Mouse (Mus musculus) neural tube, embryonic 11.5 days (tissue): ENCODE data around the gene Cacna1s. TPM values are rescaled to one million over a fixed set of nuclear protein-coding genes. Genes with fewer than 3 reads are reported as not detected.
A peak's percentile ranks its signal among the peaks of the same experiment; 100 is the strongest.

Experiments used
- ATAC-seq: fragments of 200-750 bp; cut with Nextera tagmentation; 2 replicates; pipeline ENCODE4 v1.8.0; 2017; ENCODE audit warnings: moderate number of reproducible peaks, mild to moderate bottlenecking, moderate TSS enrichment, moderate library complexity; ENCODE audit not compliant: insufficient read depth, low FRiP score, low TSS enrichment
- DNase-seq: peaks from one replicate; pipeline ENCODE4 v3.0.0-alpha.2; 2015; ENCODE audit warnings: low spot score
- H3K27ac ChIP-seq: fragments of 300-500 bp; sonication (generic); 2 replicates; pipeline ENCODE4 v1.5.1; 2014; ENCODE audit warnings: low read depth, mild to moderate bottlenecking, low read length
- H3K27me3 ChIP-seq: fragments of 300-500 bp; sonication (generic); 2 replicates; pipeline ENCODE4 v1.6.1; 2014; ENCODE audit warnings: mild to moderate bottlenecking, low read length, mixed read lengths; ENCODE audit not compliant: control insufficient read depth, insufficient read depth
- H3K36me3 ChIP-seq: fragments of 300-500 bp; sonication (generic); 2 replicates; pipeline ENCODE4 v1.6.1; 2014; ENCODE audit warnings: mild to moderate bottlenecking, low read length, moderate library complexity, mixed read lengths; ENCODE audit not compliant: control insufficient read depth, insufficient read depth
- H3K4me1 ChIP-seq: fragments of 300-500 bp; sonication (generic); 2 replicates; pipeline ENCODE4 v1.6.1; 2014; ENCODE audit warnings: low read length, mixed read lengths; ENCODE audit not compliant: control insufficient read depth, insufficient read depth
- H3K4me2 ChIP-seq: fragments of 300-500 bp; sonication (generic); 2 replicates; pipeline ENCODE4 v1.6.1; 2014; ENCODE audit warnings: low read depth, mild to moderate bottlenecking, moderate library complexity
- H3K4me3 ChIP-seq: fragments of 300-500 bp; sonication (generic); 2 replicates; pipeline ENCODE4 v1.5.1; 2014; ENCODE audit warnings: low read depth, low read length
- H3K9ac ChIP-seq: fragments of 300-500 bp; sonication (generic); 2 replicates; pipeline ENCODE4 v1.6.1; 2014; ENCODE audit warnings: mild to moderate bottlenecking, low read length
- H3K9me3 ChIP-seq: fragments of 300-500 bp; sonication (generic); 2 replicates; pipeline ENCODE4 v1.6.1; 2016; ENCODE audit warnings: low read length; ENCODE audit not compliant: control insufficient read depth
- WGBS: fragments of 180-500 bp; shearing (Covaris S2); extraction: QIAGEN DNeasy Blood & Tissue Kit; methylation state at CpG from one replicate; pipeline ENCODE4 v1.1.7; 2014; 5-methylcytosine and 5-hydroxymethylcytosine counted together
- polyA plus RNA-seq: library from polyadenylated mRNA; unstranded; fragments of >200 nt; fragmentation: Nextera tagmentation; extraction: Ambion mirVana; gene quantifications from 2 replicates; pipeline ENCODE4 v1.2.1, GENCODE M21; 2014

Cacna1s gene
- polyA plus RNA-seq, 1 experiment from 2014 or later: 0.73 TPM

DNA sequence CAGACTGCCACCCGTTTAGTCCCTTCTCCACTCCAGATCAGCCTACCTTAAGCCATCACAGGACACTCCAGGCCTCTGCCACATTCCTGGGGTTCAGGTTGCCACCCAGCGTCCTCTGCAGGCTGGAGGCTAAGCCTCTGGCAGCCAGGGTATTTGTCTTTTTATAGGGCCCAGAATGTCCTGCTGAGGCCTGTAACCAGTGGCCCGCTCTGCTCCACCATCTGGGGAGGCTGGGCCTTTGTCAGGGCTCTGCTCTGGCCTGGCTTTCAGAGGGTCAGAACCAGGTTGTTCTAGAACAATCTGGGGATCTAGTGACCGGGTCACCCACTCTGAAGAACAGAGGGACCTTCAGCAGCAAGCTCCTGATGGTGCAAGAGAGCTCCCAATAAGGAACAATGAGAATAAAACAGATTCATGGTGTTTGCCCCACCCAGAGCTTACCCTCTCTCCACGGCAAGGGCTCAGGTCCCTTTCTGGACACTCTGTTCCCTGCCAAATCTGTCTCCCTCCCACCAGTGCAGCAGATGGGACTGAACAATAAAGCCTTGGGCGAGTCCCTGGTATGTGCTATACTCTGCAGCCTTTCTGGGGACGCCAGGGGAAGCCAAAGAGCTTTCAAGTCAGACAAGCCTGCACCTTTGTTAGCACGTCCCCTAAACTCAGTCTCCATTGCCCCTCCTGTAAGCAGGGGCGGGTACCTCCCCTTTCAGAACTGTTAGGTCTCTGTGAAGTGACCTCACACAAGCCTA, 8.7 kb downstream of the Cacna1s start:
- no peaks in the 10 kb centered on the region for H3K9me3 ChIP-seq
- WGBS: 50% methylated on average over 9 of the region's 9 CpGs
- no peaks in the 10 kb centered on the region for H3K36me3 ChIP-seq
- no peak overlapping the region for H3K4me2 ChIP-seq
- H3K4me1 ChIP-seq: no peaks in the 10 kb centered on the region
- ATAC-seq: no peak
- DNase-seq: no peak
- no peak overlapping the region for H3K27ac ChIP-seq
- H3K4me3 ChIP-seq: no peak overlapping the region
- H3K9ac ChIP-seq: no peak overlapping the region
- no peaks in the 10 kb centered on the region for H3K27me3 ChIP-seq

DNA sequence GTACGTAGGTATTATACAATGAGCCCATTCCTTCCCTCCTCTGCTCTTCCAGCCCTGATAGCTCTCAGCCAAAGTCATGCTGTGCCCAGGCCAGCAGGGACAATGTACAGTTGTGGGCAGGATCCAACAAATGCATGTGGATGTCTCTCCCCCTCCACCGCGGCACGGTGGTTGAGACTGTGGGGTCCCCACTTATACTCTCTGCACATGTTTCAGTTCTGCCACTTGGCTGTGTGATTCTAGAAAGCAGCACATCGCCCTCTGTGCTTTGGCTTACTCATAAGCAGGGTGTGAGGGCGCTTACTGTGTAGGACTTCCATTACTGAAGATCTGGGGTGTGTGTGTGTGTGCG, 9.2 kb downstream of the Cacna1s start:
- Histone ChIP-seq H3K9me3 (no peaks in the 10 kb centered on the region), H3K4me2 (no peak overlapping the region), H3K36me3 (no peaks in the 10 kb centered on the region), H3K27me3 (no peaks in the 10 kb centered on the region), H3K27ac (no peak overlapping the region), H3K4me1 (no peaks in the 10 kb centered on the region), H3K9ac (no peak overlapping the region), H3K4me3 (no peak overlapping the region)
- ATAC-seq: no peak
- WGBS: 84% methylated on average over 7 of the region's 7 CpGs
- no peak for DNase-seq

DNA sequence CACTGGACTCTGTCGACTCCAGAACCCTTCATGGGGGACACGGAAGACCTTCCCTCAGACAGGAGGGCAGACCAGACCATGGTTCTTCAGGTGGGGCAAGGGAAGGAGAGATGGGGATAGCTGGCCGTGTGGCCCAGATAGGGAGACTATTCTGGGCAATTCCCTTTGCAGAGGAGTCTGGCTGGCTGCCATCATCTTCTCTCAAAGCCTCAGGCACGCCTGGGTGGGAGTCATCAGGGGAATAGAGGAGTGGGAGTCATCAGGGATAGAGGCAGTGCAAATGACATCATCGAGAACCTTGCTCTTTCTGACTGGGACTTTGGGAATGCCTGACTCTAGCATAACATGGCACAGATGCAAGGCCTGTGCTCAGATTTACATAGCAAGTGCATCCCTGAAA, 11.4 kb downstream of the Cacna1s start:
- no peaks in the 10 kb centered on the region for H3K27me3 ChIP-seq
- no peaks in the 10 kb centered on the region for H3K9me3 ChIP-seq
- no peak overlapping the region for H3K9ac ChIP-seq
- ATAC-seq (no peak), DNase-seq (no peak)
- H3K4me2 ChIP-seq: no peak overlapping the region
- H3K36me3 ChIP-seq: no peaks in the 10 kb centered on the region
- no peak overlapping the region for H3K4me3 ChIP-seq
- 86% methylated on average over 5 of the region's 5 CpGs for WGBS
- H3K27ac ChIP-seq: no peak overlapping the region
- H3K4me1 ChIP-seq: no peaks in the 10 kb centered on the region

DNA sequence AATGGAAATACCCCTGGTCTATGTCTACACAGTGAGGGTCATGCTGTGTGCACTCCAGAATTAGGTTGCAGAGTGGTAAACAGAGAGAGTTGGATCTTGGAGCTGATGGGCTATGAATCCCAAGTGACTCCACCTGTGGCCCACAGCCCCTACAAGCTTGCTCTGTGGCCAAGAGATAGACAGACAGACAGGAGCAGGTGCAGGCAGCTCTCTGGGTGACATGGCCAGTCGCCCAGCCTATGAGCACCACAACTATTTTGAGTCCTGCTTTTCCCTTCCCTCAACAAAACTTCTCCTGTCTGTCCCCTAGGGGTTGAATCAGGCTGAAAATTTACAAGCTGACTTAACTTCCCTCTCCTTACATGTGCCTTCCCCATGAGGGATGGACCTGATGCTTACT, 14.1 kb downstream of the Cacna1s start:
- ATAC-seq (no peak), DNase-seq (no peak)
- no peak overlapping the region for H3K4me3 ChIP-seq
- no peak overlapping the region for H3K27ac ChIP-seq
- no peaks in the 10 kb centered on the region for H3K4me1 ChIP-seq
- 58% methylated on average over 1 of the region's 1 CpGs for WGBS
- no peaks in the 10 kb centered on the region for H3K27me3 ChIP-seq
- H3K9me3 ChIP-seq: no peaks in the 10 kb centered on the region
- no peak overlapping the region for H3K9ac ChIP-seq
- H3K4me2 ChIP-seq: no peak overlapping the region
- H3K36me3 ChIP-seq: no peaks in the 10 kb centered on the region

DNA sequence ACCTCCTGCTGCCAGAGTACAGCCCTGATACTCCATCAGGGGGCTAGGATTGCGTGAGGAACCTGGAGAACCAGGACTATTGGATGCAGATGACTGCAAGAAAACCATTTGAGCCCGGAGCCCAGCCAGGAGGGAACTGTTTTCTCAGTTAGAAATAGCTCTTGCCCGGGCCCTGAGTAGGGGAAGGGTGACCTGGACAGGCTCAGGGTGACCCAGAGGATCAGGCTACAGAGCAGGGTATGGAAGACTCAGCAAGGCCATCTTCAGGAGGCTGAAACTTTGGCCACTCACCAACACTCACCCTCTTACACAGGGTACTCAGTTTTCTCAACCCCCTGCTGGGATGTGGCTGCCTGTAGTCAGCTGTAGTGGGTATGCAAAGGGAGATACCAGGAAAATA, 15.0 kb downstream of the Cacna1s start:
- Histone ChIP-seq H3K27ac (no peak overlapping the region), H3K27me3 (no peaks in the 10 kb centered on the region), H3K4me1 (no peaks in the 10 kb centered on the region), H3K9me3 (no peaks in the 10 kb centered on the region), H3K4me3 (no peak overlapping the region), H3K4me2 (no peak overlapping the region), H3K9ac (no peak overlapping the region), H3K36me3 (no peaks in the 10 kb centered on the region)
- no peak for ATAC-seq
- no peak for DNase-seq
- WGBS: 72% methylated on average over 3 of the region's 3 CpGs

DNA sequence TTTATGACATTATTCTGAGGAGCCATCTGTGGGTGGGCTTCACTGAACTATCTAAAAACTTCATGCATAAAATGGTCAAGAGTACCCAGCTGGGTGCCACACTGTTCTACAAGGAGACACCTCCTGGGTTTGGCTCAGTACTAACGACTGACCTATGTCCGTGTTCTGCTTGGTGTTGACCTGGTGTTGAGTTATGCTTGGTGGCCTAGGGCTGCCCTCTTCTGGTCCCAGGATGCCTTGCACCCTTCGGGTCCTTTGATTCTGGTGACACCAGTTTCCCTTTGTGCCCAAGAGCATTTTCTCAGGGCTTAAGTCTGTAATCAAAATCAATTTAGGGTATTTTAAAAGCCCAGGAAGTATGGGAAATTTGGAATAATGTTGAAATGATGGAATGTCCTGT, 23.5 kb downstream of the Cacna1s start:
- ATAC-seq (no peak), DNase-seq (peak; percentile 49)
- H3K36me3 ChIP-seq: no peaks in the 10 kb centered on the region
- no peak overlapping the region for H3K27ac ChIP-seq
- H3K4me2 ChIP-seq: no peak overlapping the region
- H3K27me3 ChIP-seq: no peaks in the 10 kb centered on the region
- 2% methylated on average over 3 of the region's 3 CpGs for WGBS
- H3K4me3 ChIP-seq: no peak overlapping the region
- H3K4me1 ChIP-seq: no peaks in the 10 kb centered on the region
- H3K9me3 ChIP-seq: no peaks in the 10 kb centered on the region
- no peak overlapping the region for H3K9ac ChIP-seq

DNA sequence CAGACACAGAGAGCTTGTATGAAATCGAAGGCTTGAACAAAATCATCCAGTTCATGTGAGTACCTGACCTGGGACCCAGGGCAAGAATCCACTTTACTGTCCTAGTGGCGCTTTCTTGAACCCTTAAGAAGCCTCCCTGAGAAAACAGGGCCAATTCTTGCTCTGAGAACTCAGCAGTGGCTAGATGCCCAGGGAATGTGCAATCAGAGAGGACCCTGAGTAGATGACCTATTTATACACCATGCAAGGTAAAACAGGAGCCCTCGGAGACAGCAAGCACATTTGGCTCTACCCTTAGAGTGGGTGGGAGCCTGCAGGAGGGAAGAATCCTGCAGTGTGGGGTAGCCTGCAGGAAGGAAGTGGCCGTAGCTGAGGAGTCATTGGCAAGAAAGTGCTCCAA, 25.1 kb downstream of the Cacna1s start:
- Histone ChIP-seq H3K4me3 (no peak overlapping the region), H3K9me3 (no peaks in the 10 kb centered on the region), H3K27me3 (no peaks in the 10 kb centered on the region), H3K4me1 (no peaks in the 10 kb centered on the region), H3K36me3 (no peaks in the 10 kb centered on the region), H3K9ac (no peak overlapping the region), H3K27ac (no peak overlapping the region), H3K4me2 (no peak overlapping the region)
- WGBS: 72% methylated on average over 4 of the region's 4 CpGs
- no peak for DNase-seq
- no peak for ATAC-seq

DNA sequence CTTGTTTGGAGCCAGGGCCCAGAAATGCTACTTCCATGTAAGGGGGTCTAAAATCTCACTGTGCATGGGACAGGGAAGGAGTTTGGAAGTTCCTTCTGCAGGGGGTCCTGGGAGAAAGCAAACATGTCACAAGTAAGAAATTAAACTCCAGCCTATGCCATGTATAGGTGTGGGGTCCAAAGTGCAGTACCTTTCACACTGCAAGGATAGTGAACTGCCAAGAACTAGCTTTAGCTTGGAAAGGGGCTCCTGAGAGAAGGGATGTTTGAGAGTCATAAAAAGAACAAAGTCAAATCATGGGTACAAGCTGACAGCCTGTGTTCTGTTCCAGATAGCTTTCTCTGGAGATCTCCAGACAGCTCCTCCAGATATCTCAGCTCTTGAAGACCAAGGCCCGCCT, 28.6 kb downstream of the Cacna1s start:
- Histone ChIP-seq H3K4me1 (no peaks in the 10 kb centered on the region), H3K9ac (no peak overlapping the region), H3K9me3 (no peaks in the 10 kb centered on the region), H3K27ac (no peak overlapping the region), H3K36me3 (no peaks in the 10 kb centered on the region), H3K4me2 (no peak overlapping the region), H3K27me3 (no peaks in the 10 kb centered on the region), H3K4me3 (no peak overlapping the region)
- 83% methylated on average over 1 of the region's 1 CpGs for WGBS
- DNase-seq: no peak
- ATAC-seq: no peak

DNA sequence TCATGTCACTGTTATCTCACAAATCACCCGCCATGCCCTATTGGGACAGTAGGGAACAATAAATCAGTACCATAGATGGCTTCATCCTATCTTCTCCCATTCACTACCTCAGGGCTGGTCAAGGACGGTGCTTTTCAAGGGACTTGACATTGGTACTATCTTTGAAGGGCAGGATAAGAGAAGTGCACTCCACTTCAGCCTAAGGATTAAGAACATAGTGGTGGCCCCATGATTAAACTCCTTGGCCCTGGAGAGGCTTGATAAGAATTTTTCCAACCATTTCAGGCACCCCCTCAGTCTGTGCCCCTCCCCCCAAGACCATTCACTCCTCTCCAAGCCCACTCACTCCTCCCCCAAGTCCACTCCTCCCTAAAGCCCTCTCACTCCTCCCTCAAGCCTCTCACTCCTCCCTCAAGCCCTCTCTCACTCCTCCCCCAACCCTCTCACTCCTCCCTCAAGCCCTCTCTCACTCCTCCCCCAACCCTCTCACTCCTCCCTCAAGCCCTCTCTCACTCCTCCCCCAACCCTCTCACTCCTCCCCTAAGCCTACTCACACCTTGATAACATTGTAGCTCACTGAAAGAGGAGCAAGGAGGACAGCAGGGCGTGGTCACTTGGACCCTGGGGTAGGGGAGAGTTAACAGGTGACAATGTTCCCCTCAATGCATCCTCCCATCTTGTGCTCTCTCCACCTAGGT, 33.6 kb downstream of the Cacna1s start:
- no peak overlapping the region for H3K27ac ChIP-seq
- H3K4me3 ChIP-seq: no peak overlapping the region
- no peak overlapping the region for H3K4me2 ChIP-seq
- no peaks in the 10 kb centered on the region for H3K9me3 ChIP-seq
- no peaks in the 10 kb centered on the region for H3K4me1 ChIP-seq
- WGBS: 85% methylated on average over 3 of the region's 3 CpGs
- no peak for ATAC-seq
- no peaks in the 10 kb centered on the region for H3K27me3 ChIP-seq
- H3K9ac ChIP-seq: no peak overlapping the region
- no peaks in the 10 kb centered on the region for H3K36me3 ChIP-seq
- DNase-seq: no peak
